8 mouse cellular contexts compared by ENCODE assay signal in genomic region chr1:55237643-55238161, GRCm38 (mm10). TPM values are rescaled to one million over a fixed set of nuclear protein-coding genes. Genes with fewer than 3 reads are reported as not detected.
DNase-seq lines count a peak whose midpoint lies in the region; ATAC-seq and TF ChIP-seq lines count a peak whose summit lies in the region.

No protein-coding gene starts in this region.

- TF ChIP-seq EP300 in liver, postnatal 0 days (IDR thresholded peaks at IDR 0.05; ENCODE audit: low read depth), result no peak

- 0 out of 2 replicates have a peak, but pooled peaks cover 5% of the 10 kb centered on the region for H3K36me3 ChIP-seq in lung, embryonic 14.5 days (ENCODE audit: insufficient read depth)
- peaks cover 12% of the 10 kb centered on the region for H3K36me3 ChIP-seq in forebrain, embryonic 10.5 days (replicated peaks)
- H3K36me3 ChIP-seq in intestine, embryonic 14.5 days (ENCODE audit: control insufficient read depth, insufficient read depth, low read length), result no peaks in the 10 kb centered on the region
- H3K36me3 ChIP-seq in liver, postnatal 0 days (replicated peaks; ENCODE audit: insufficient read depth, low read length), result 0 out of 2 replicates have a peak, but pooled peaks cover 2% of the 10 kb centered on the region
- H3K36me3 ChIP-seq in stomach, embryonic 15.5 days, result no peaks in the 10 kb centered on the region

- DNase-seq in lung, embryonic 14.5 days, result peak; percentile 41
- DNase-seq in lung, postnatal 14 days, result no peak
- DNase-seq in brain, embryonic 14.5 days (ENCODE audit: low read depth), result peak; percentile 47
- peak; percentile 33 for DNase-seq in forebrain, embryonic 10.5 days (ENCODE audit: extremely low spot score, low spot score)
- peak; percentile 75 for DNase-seq in intestine, embryonic 14.5 days (ENCODE audit: low spot score)
- no peak for DNase-seq in liver, postnatal 0 days
- DNase-seq in urinary bladder, postnatal 14 days (ENCODE audit: low spot score), result no peak

- no peak for TF ChIP-seq CTCF in lung, embryonic 14.5 days (IDR thresholded peaks at IDR 0.05; ENCODE audit: low read depth)
- TF ChIP-seq CTCF in brain, embryonic 14.5 days (IDR thresholded peaks at IDR 0.05; ENCODE audit: borderline replicate concordance, extremely low read depth, insufficient read depth, insufficient read length), result no peak
- TF ChIP-seq CTCF in liver, postnatal 0 days (IDR thresholded peaks at IDR 0.05; ENCODE audit: low read depth), result no peak

- H3K27ac ChIP-seq in lung, embryonic 14.5 days (ENCODE audit: low read depth), result peak overlapping the region; percentile 43; the same call in 1 of the 2 replicates
- peak overlapping the region; percentile 85 for H3K27ac ChIP-seq in forebrain, embryonic 10.5 days
- peak overlapping the region; percentile 8; the same call in 1 of the 2 replicates for H3K27ac ChIP-seq in intestine, embryonic 14.5 days (ENCODE audit: low read depth)
- peak overlapping the region; percentile 74 for H3K27ac ChIP-seq in liver, postnatal 0 days (ENCODE audit: low read depth)
- peak overlapping the region; percentile 75; the same call in 1 of the 2 replicates for H3K27ac ChIP-seq in stomach, embryonic 15.5 days

- TF ChIP-seq POLR2A in brain, embryonic 14.5 days (IDR thresholded peaks at IDR 0.05; ENCODE audit: borderline replicate concordance, extremely low read depth, insufficient read depth, insufficient read length, poor library complexity, severe bottlenecking), result no peak

- under 1% methylated on average over 23 of the region's 23 CpGs for WGBS in lung, embryonic 14.5 days
- under 1% methylated on average over 23 of the region's 23 CpGs for WGBS in forebrain, embryonic 10.5 days
- under 1% methylated on average over 23 of the region's 23 CpGs for WGBS in intestine, embryonic 14.5 days
- WGBS in liver, postnatal 0 days (ENCODE audit: insufficient replicate concordance), result under 1% methylated on average over 23 of the region's 23 CpGs
- WGBS in stomach, embryonic 15.5 days, result under 1% methylated on average over 23 of the region's 23 CpGs

- H3K9me3 ChIP-seq in lung, embryonic 14.5 days (ENCODE audit: low read depth, low read length), result no peaks in the 10 kb centered on the region
- no peaks in the 10 kb centered on the region for H3K9me3 ChIP-seq in forebrain, embryonic 10.5 days
- H3K9me3 ChIP-seq in intestine, embryonic 14.5 days (ENCODE audit: control insufficient read depth, low read length), result no peaks in the 10 kb centered on the region
- H3K9me3 ChIP-seq in liver, postnatal 0 days (ENCODE audit: low read length), result no peaks in the 10 kb centered on the region
- no peaks in the 10 kb centered on the region for H3K9me3 ChIP-seq in stomach, embryonic 15.5 days

- peaks cover 14% of the 10 kb centered on the region; the same call in 1 of the 2 replicates for H3K4me1 ChIP-seq in lung, embryonic 14.5 days (ENCODE audit: insufficient read depth)
- H3K4me1 ChIP-seq in forebrain, embryonic 10.5 days, result peaks cover 44% of the 10 kb centered on the region
- H3K4me1 ChIP-seq in intestine, embryonic 14.5 days (replicated peaks; ENCODE audit: control insufficient read depth, insufficient read depth, low read length), result peaks cover 16% of the 10 kb centered on the region
- H3K4me1 ChIP-seq in liver, postnatal 0 days (ENCODE audit: insufficient read depth), result peaks cover 17% of the 10 kb centered on the region
- peaks cover 13% of the 10 kb centered on the region for H3K4me1 ChIP-seq in stomach, embryonic 15.5 days

- ATAC-seq in lung, embryonic 14.5 days (ENCODE audit: insufficient read depth), result peak; percentile 47
- peak; percentile 52 for ATAC-seq in intestine, embryonic 14.5 days (replicated peaks; ENCODE audit: low FRiP score, low TSS enrichment, low read depth)
- ATAC-seq in liver, postnatal 0 days, result no peak
- no peak for ATAC-seq in stomach, embryonic 15.5 days (ENCODE audit: insufficient read depth, low FRiP score, low read depth)

- H3K9ac ChIP-seq in lung, embryonic 14.5 days, result peak overlapping the region; percentile 68
- peak overlapping the region; percentile 66 for H3K9ac ChIP-seq in intestine, embryonic 14.5 days (ENCODE audit: low read length)
- peak overlapping the region; percentile 81 for H3K9ac ChIP-seq in liver, postnatal 0 days (replicated peaks)
- H3K9ac ChIP-seq in stomach, embryonic 15.5 days, result peak overlapping the region; percentile 69

- H3K4me3 ChIP-seq in lung, embryonic 14.5 days (ENCODE audit: low read depth, low read length), result peak overlapping the region; percentile 85
- H3K4me3 ChIP-seq in forebrain, embryonic 10.5 days, result peak overlapping the region; percentile 90
- H3K4me3 ChIP-seq in intestine, embryonic 14.5 days (ENCODE audit: low read depth, low read length), result peak overlapping the region; percentile 93
- H3K4me3 ChIP-seq in liver, postnatal 0 days (ENCODE audit: low read depth, low read length), result peak overlapping the region; percentile 85
- peak overlapping the region; percentile 90 for H3K4me3 ChIP-seq in stomach, embryonic 15.5 days (replicated peaks)

- H3K4me2 ChIP-seq in lung, embryonic 14.5 days, result peak overlapping the region; percentile 99
- peak overlapping the region; percentile 96 for H3K4me2 ChIP-seq in intestine, embryonic 14.5 days (ENCODE audit: low read length)
- H3K4me2 ChIP-seq in liver, postnatal 0 days (ENCODE audit: low read depth, low read length), result peak overlapping the region; percentile 100
- peak overlapping the region; percentile 92 for H3K4me2 ChIP-seq in stomach, embryonic 15.5 days

- H3K27me3 ChIP-seq in lung, embryonic 14.5 days (ENCODE audit: insufficient read depth, low read length), result no peaks in the 10 kb centered on the region
- no peaks in the 10 kb centered on the region; the same call in 1 of the 2 replicates for H3K27me3 ChIP-seq in forebrain, embryonic 10.5 days (ENCODE audit: poor library complexity, severe bottlenecking)
- H3K27me3 ChIP-seq in intestine, embryonic 14.5 days (replicated peaks; ENCODE audit: control insufficient read depth, insufficient read depth, low read length), result no peaks in the 10 kb centered on the region
- no peaks in the 10 kb centered on the region for H3K27me3 ChIP-seq in liver, postnatal 0 days (ENCODE audit: insufficient read depth, low read length)
- H3K27me3 ChIP-seq in stomach, embryonic 15.5 days (replicated peaks), result no peaks in the 10 kb centered on the region

RNA-seq across cellular contexts. Expression of gene Mars2, which starts 0.7 kb away (rescaled TPM):
- 2.9 and 3.3 TPM in 2 replicates for polyA plus RNA-seq in lung, embryonic 14.5 days (2014; fragmentation: Nextera tagmentation; extraction: Ambion mirVana)
- 4.1 and 4.3 TPM in 2 replicates for polyA plus RNA-seq in brain, embryonic 14.5 days (2012; rRNA removed)
- 3.4 and 3.6 TPM in 2 replicates for polyA plus RNA-seq in forebrain, embryonic 10.5 days (2016; fragmentation: Nextera tagmentation; extraction: Ambion mirVana)
- polyA plus RNA-seq in intestine, embryonic 14.5 days (2014; fragmentation: Nextera tagmentation; extraction: Ambion mirVana), result 4.6 and 5.5 TPM in 2 replicates
- 1.2 TPM in 2 replicates for polyA plus RNA-seq in liver, postnatal 0 days (2015; fragmentation: Nextera tagmentation; extraction: Ambion mirVana)
- polyA plus RNA-seq in stomach, embryonic 15.5 days (2015; fragmentation: Nextera tagmentation; extraction: Ambion mirVana), result 3.4 and 3.6 TPM in 2 replicates

RNA-seq across cellular contexts. Expression of gene Rftn2, which starts 11.1 kb away (rescaled TPM):
- polyA plus RNA-seq in lung, embryonic 14.5 days (2014; fragmentation: Nextera tagmentation; extraction: Ambion mirVana), result 12.1 and 12.6 TPM in 2 replicates
- polyA plus RNA-seq in brain, embryonic 14.5 days (2012; rRNA removed), result 8.2 and 8.7 TPM in 2 replicates
- 5.2 and 6.2 TPM in 2 replicates for polyA plus RNA-seq in forebrain, embryonic 10.5 days (2016; fragmentation: Nextera tagmentation; extraction: Ambion mirVana)
- polyA plus RNA-seq in intestine, embryonic 14.5 days (2014; fragmentation: Nextera tagmentation; extraction: Ambion mirVana), result 9.4 and 14.8 TPM in 2 replicates
- 0.41 and 0.52 TPM in 2 replicates for polyA plus RNA-seq in liver, postnatal 0 days (2015; fragmentation: Nextera tagmentation; extraction: Ambion mirVana)
- 8.6 and 9.0 TPM in 2 replicates for polyA plus RNA-seq in stomach, embryonic 15.5 days (2015; fragmentation: Nextera tagmentation; extraction: Ambion mirVana)

Comparison
In these comparisons a context has a peak if more than half of its experiments do, and no peak if none do; other contexts are left out.
1. DNase-seq: peak in lung, embryonic 14.5 days (single experiment), brain, embryonic 14.5 days (single experiment), forebrain, embryonic 10.5 days (single experiment) and intestine, embryonic 14.5 days (single experiment); none in lung, postnatal 14 days (single experiment), liver, postnatal 0 days (single experiment) and urinary bladder, postnatal 14 days (single experiment).
2. ATAC-seq: peak in lung, embryonic 14.5 days (single experiment) and intestine, embryonic 14.5 days (single experiment); none in liver, postnatal 0 days (single experiment) and stomach, embryonic 15.5 days (single experiment).
3. H3K27ac ChIP-seq: peak in every context shown above with its lines; median percentile 85 in forebrain, embryonic 10.5 days; 75 in stomach, embryonic 15.5 days; 74 in liver, postnatal 0 days; 43 in lung, embryonic 14.5 days; 8 in intestine, embryonic 14.5 days.
4. Peak in every context shown above with its lines, with median percentiles within 50 percentile points of each other: H3K4me2 ChIP-seq, H3K4me3 ChIP-seq and H3K9ac ChIP-seq.